In genomic region chr6:119329215-119329714, GRCm38 (mm10) we compare ENCODE assay signal across 8 mouse cellular contexts. TPM values are rescaled to one million over a fixed set of nuclear protein-coding genes. Genes with fewer than 3 reads are reported as not detected.
DNase-seq lines count a peak whose midpoint lies in the region; ATAC-seq and TF ChIP-seq lines count a peak whose summit lies in the region.
"Had no signal": no experiment of that assay in that cellular context is flagged by ENCODE, and none has a peak within 500 bp of the region (broad histone marks: within the 10 kb centered on the region; RNA-seq: fewer than 3 reads in every experiment).

No protein-coding gene starts in this region.

- peak; percentile 96 for DNase-seq in brain, adult 2 months (ENCODE audit: low read depth, low spot score)
- DNase-seq in embryo, embryonic 10 days (ENCODE audit: low spot score), result peak; percentile 24
- peak; percentile 83 to 90 for DNase-seq in layer of hippocampus, adult 2 months (ENCODE audit: low spot score in 2 of 2)
- DNase-seq in lung, postnatal 25 days (ENCODE audit: low spot score), result peak; percentile 42
- DNase-seq in right cerebral cortex, postnatal 25 days, result peak; percentile 90
- DNase-seq in thymus, adult 18-20 months, result no peak

- no peaks in the 10 kb centered on the region for H3K9me3 ChIP-seq in heart, embryonic 16.5 days (replicated peaks; ENCODE audit: control insufficient read depth, low read length)
- H3K9me3 ChIP-seq: embryonic facial prominence, embryonic 12.5 days had no signal

- H3K27me3 ChIP-seq in heart, embryonic 16.5 days (ENCODE audit: control insufficient read depth, insufficient read depth, low read length), result peaks cover 51% of the 10 kb centered on the region

- peak overlapping the region; percentile 6; the same call in 1 of the 2 replicates for H3K4me3 ChIP-seq in heart, embryonic 16.5 days (ENCODE audit: low read length)
- peak overlapping the region; percentile 74 for H3K4me3 ChIP-seq in layer of hippocampus, adult 2 months

- WGBS in heart, embryonic 16.5 days, result 2% methylated on average over 8 of the region's 8 CpGs

- H3K4me1 ChIP-seq in heart, embryonic 16.5 days (ENCODE audit: control insufficient read depth, insufficient read depth, low read length), result peaks cover 20% of the 10 kb centered on the region

- peak overlapping the region; percentile 36 for H3K4me2 ChIP-seq in heart, embryonic 16.5 days (ENCODE audit: low read depth, low read length)
- H3K4me2 ChIP-seq: embryonic facial prominence, embryonic 12.5 days had no signal

- no peak overlapping the region for H3K27ac ChIP-seq in heart, embryonic 16.5 days (ENCODE audit: low read length)
- peak overlapping the region; percentile 96 for H3K27ac ChIP-seq in layer of hippocampus, adult 2 months
- H3K27ac ChIP-seq: embryonic facial prominence, embryonic 12.5 days had no signal

- H3K36me3 ChIP-seq in heart, embryonic 16.5 days (ENCODE audit: control insufficient read depth, insufficient read depth), result no peaks in the 10 kb centered on the region
- H3K36me3 ChIP-seq: embryonic facial prominence, embryonic 12.5 days had no signal

- peak; percentile 43 for TF ChIP-seq CTCF in layer of hippocampus, adult 2 months (conservative IDR thresholded peaks at IDR 0.05)

- H3K9ac ChIP-seq in heart, embryonic 16.5 days (ENCODE audit: low read length), result no peak overlapping the region
- H3K9ac ChIP-seq: embryonic facial prominence, embryonic 12.5 days had no signal

- peak; percentile 82 for ATAC-seq in heart, embryonic 16.5 days (replicated peaks; ENCODE audit: extremely low read depth, insufficient read depth, low FRiP score)

RNA-seq across cellular contexts. Expression of gene Lrtm2, which starts 1.3 kb away (rescaled TPM):
- polyA plus RNA-seq in heart, embryonic 16.5 days (2015; fragmentation: Nextera tagmentation; extraction: Ambion mirVana), result 0.15 and 0.32 TPM in 2 replicates
- total RNA-seq in layer of hippocampus, adult 2 months (2021), result 10 to 100 TPM; 43.3 to 44.6 TPM

Comparison
In these comparisons a context has a peak if more than half of its experiments do, and no peak if none do; other contexts are left out.
1. DNase-seq: peak in brain, adult 2 months (single experiment), embryo, embryonic 10 days (single experiment), layer of hippocampus, adult 2 months (2 of 2), lung, postnatal 25 days (single experiment) and right cerebral cortex, postnatal 25 days (single experiment); none in thymus, adult 18-20 months (0 of 2).